Comparison of ENCODE assay signal across 8 mouse cellular contexts in the genomic region with DNA sequence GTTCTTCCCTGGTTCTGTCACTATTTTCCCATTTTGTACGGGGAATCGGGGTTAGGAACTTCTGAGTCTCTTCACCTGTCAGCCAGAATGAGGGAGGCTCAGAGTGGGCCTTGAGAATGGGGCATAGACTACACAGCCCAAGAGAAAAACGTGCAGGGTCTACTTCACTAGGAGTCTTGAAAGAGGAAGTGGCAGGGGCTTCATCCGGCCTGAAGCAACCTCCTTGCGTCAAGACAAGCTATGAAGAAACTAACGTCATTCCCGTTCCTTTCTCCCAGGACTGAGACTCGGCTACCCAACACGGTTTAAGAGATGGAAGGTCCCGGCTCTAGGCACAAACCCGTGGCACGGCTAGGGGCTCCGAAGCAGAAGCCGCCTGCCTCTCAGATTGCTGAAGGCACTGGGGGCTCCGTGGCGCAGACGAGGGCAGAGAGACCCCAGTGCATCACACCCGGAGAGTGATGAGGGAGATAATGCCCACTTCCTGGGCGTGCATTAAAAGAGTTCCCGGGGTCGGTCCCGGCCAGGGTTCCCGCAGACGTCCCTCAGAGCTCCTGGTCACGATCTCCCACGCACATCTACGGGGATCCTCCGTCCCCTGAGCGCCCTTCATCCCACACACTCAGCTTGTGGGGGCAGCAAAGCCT. TPM values are rescaled to one million over a fixed set of nuclear protein-coding genes. Genes with fewer than 3 reads are reported as not detected.
DNase-seq lines count a peak whose midpoint lies in the region; TF ChIP-seq lines count a peak whose summit lies in the region.

No protein-coding gene starts in this region.

- no peaks in the 10 kb centered on the region; the same call in 1 of the 2 replicates for H3K4me1 ChIP-seq in cortical plate, adult 2 months (ENCODE audit: control insufficient read depth, insufficient read depth, low read length)
- peaks cover 38% of the 10 kb centered on the region for H3K4me1 ChIP-seq in hindbrain, embryonic 10.5 days (replicated peaks)
- H3K4me1 ChIP-seq in lung, adult 2 months (ENCODE audit: control insufficient read depth, insufficient read depth, low read length) = peaks cover 8% of the 10 kb centered on the region
- peaks cover 7% of the 10 kb centered on the region for H3K4me1 ChIP-seq in olfactory bulb, adult 2 months (ENCODE audit: control insufficient read depth, insufficient read depth, low read length)

- TF ChIP-seq POLR2A in cortical plate, adult 2 months (IDR thresholded peaks at IDR 0.05; ENCODE audit: extremely low read depth, insufficient read depth, low read length) = no peak
- no peak for TF ChIP-seq POLR2A in lung, adult 2 months (IDR thresholded peaks at IDR 0.05; ENCODE audit: borderline replicate concordance, extremely low read depth, low read depth, low read length)
- no peak for TF ChIP-seq POLR2A in olfactory bulb, adult 2 months (IDR thresholded peaks at IDR 0.05; ENCODE audit: insufficient read depth, low read depth, low read length)

- peak; percentile 11 for DNase-seq in ovary, postnatal 36 days (ENCODE audit: low spot score)
- no peak for DNase-seq in ovary, adult 18-20 months (ENCODE audit: low spot score)
- DNase-seq in hindbrain, embryonic 10.5 days (ENCODE audit: low spot score) = no peak
- DNase-seq in lung, adult 2 months = no peak
- no peak for DNase-seq in gastrocnemius, adult 8-10 months (ENCODE audit: low spot score in 2 of 2)
- no peak for DNase-seq in right cerebral cortex, postnatal 14 days

- H3K36me3 ChIP-seq in hindbrain, embryonic 10.5 days = 0 out of 2 replicates have a peak, but pooled peaks cover under 1% of the 10 kb centered on the region

- TF ChIP-seq CTCF in cortical plate, adult 2 months (IDR thresholded peaks at IDR 0.05; ENCODE audit: extremely low read depth, insufficient read depth, low read length) = no peak
- no peak for TF ChIP-seq CTCF in lung, adult 2 months (IDR thresholded peaks at IDR 0.05; ENCODE audit: insufficient read depth, low read length)
- TF ChIP-seq CTCF in olfactory bulb, adult 2 months (IDR thresholded peaks at IDR 0.05; ENCODE audit: insufficient read depth, low read depth, low read length) = no peak

- no peaks in the 10 kb centered on the region for H3K9me3 ChIP-seq in hindbrain, embryonic 10.5 days

- H3K4me3 ChIP-seq in cortical plate, adult 2 months (ENCODE audit: insufficient read depth, low read length) = peak overlapping the region; percentile 64
- H3K4me3 ChIP-seq in hindbrain, embryonic 10.5 days = peak overlapping the region; percentile 80
- H3K4me3 ChIP-seq in lung, adult 2 months (replicated peaks; ENCODE audit: extremely low read depth, low read depth, low read length) = peak overlapping the region; percentile 79
- peak overlapping the region; percentile 75 for H3K4me3 ChIP-seq in olfactory bulb, adult 2 months (ENCODE audit: insufficient read depth, low read depth, low read length)

- 1% methylated on average over 29 of the region's 29 CpGs for WGBS in hindbrain, embryonic 10.5 days
- WGBS in lung, adult 2 months = under 1% methylated on average over 29 of the region's 29 CpGs
- WGBS in olfactory bulb, adult 2 months = 4% methylated on average over 29 of the region's 29 CpGs

- no peak overlapping the region for H3K27ac ChIP-seq in cortical plate, adult 2 months (ENCODE audit: insufficient read depth, low read length)
- peak overlapping the region; percentile 99 for H3K27ac ChIP-seq in hindbrain, embryonic 10.5 days
- H3K27ac ChIP-seq in olfactory bulb, adult 2 months (ENCODE audit: insufficient read depth, low read depth, low read length) = no peak overlapping the region

- H3K27me3 ChIP-seq in hindbrain, embryonic 10.5 days (ENCODE audit: insufficient read depth, poor library complexity, severe bottlenecking) = no peaks in the 10 kb centered on the region

RNA-seq across cellular contexts. Expression of a gene that starts 0.5 kb away (rescaled TPM):
- 0.44 and 0.94 TPM in 2 replicates for polyA plus RNA-seq in cortical plate, adult 2 months (2012; rRNA removed)
- polyA plus RNA-seq in hindbrain, embryonic 10.5 days (2016; fragmentation: Nextera tagmentation; extraction: Ambion mirVana) = 0.07 and 1.0 TPM in 2 replicates
- polyA plus RNA-seq in lung, adult 2 months (2012; rRNA removed) = 7.0 and 7.1 TPM in 2 replicates
- polyA plus RNA-seq in olfactory bulb, adult 2 months (2012; ENCODE audit: insufficient read depth, insufficient read length, low replicate concordance, missing spikeins) = not detected in 2 replicates
- not detected for total RNA-seq in gastrocnemius, adult 8-10 months (2022)

RNA-seq across cellular contexts. Expression of a gene that starts 0.5 kb away (rescaled TPM):
- polyA plus RNA-seq in cortical plate, adult 2 months (2012; rRNA removed) = 0.78 and 0.79 TPM in 2 replicates
- 20.7 and 21.9 TPM in 2 replicates for polyA plus RNA-seq in hindbrain, embryonic 10.5 days (2016; fragmentation: Nextera tagmentation; extraction: Ambion mirVana)
- polyA plus RNA-seq in lung, adult 2 months (2012; rRNA removed) = 17.8 and 22.0 TPM in 2 replicates
- polyA plus RNA-seq in olfactory bulb, adult 2 months (2012; ENCODE audit: insufficient read depth, insufficient read length, low replicate concordance, missing spikeins) = not detected in 2 replicates
- total RNA-seq in gastrocnemius, adult 8-10 months (2022) = 1 to 10 TPM in 1 of 4 experiments, under 1 TPM in 3; 0.27 to 1.0 (median 0.48) TPM

RNA-seq across cellular contexts. Expression of a gene that starts 18.9 kb away (rescaled TPM):
- 0.17 and 0.19 TPM in 2 replicates for polyA plus RNA-seq in cortical plate, adult 2 months (2012; rRNA removed)
- polyA plus RNA-seq in hindbrain, embryonic 10.5 days (2016; fragmentation: Nextera tagmentation; extraction: Ambion mirVana) = 0.41 TPM in 1 of 2 replicates, not detected in the other
- polyA plus RNA-seq in lung, adult 2 months (2012; rRNA removed) = 0.38 and 0.92 TPM in 2 replicates
- polyA plus RNA-seq in olfactory bulb, adult 2 months (2012; ENCODE audit: insufficient read depth, insufficient read length, low replicate concordance, missing spikeins) = not detected in 2 replicates
- total RNA-seq in gastrocnemius, adult 8-10 months (2022) = not detected

RNA-seq across cellular contexts. Expression of a gene that starts 53.2 kb away (rescaled TPM):
- 2.5 and 3.2 TPM in 2 replicates for polyA plus RNA-seq in cortical plate, adult 2 months (2012; rRNA removed)
- polyA plus RNA-seq in hindbrain, embryonic 10.5 days (2016; fragmentation: Nextera tagmentation; extraction: Ambion mirVana) = 1.6 and 1.8 TPM in 2 replicates
- 1.1 and 1.5 TPM in 2 replicates for polyA plus RNA-seq in lung, adult 2 months (2012; rRNA removed)
- not detected in 2 replicates for polyA plus RNA-seq in olfactory bulb, adult 2 months (2012; ENCODE audit: insufficient read depth, insufficient read length, low replicate concordance, missing spikeins)
- under 1 TPM; 0.34 to 0.58 (median 0.42) TPM for total RNA-seq in gastrocnemius, adult 8-10 months (2022)
